Mouse (Mus musculus): ENCODE measurements around the gene Rpl37.

GRCm38 (mm10) chr15:5155093-5155492 lies 38.6 kb downstream of the Rpl37 start:
- no peak for TF ChIP-seq CTCF (IDR thresholded peaks at IDR 0.05; ENCODE audit: low read depth, low read length)
- TF ChIP-seq POLR2A (IDR thresholded peaks at IDR 0.05; ENCODE audit: extremely low read depth, insufficient read depth, low read length): no peak

All from liver, adult 2 months (tissue).